In the genomic region with DNA sequence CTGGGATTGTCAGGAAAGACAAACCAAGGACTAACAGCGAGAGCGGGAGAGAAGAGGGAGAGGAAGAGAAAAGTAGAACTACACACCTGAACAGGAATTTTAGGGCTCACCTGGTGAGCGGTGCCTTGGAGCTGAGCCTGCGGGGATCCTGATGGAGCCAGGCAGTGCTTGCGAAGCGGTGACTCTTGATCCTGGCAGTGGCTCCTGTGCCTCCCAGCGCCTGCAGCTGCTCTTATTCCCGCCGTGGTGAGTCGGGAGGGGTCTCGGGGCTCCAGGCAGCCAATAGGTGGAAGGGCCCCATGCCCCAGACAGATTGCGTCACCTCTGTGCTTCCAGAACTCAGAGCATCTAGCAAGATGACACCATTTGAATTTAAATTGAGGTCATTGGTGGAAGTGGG, we compare ENCODE assay signal across 9 mouse cellular contexts. TPM values are rescaled to one million over a fixed set of nuclear protein-coding genes. Genes with fewer than 3 reads are reported as not detected.
DNase-seq lines count a peak whose midpoint lies in the region; ATAC-seq lines count a peak whose summit lies in the region.
"Had no signal": no experiment of that assay in that cellular context is flagged by ENCODE, and none has a peak within 500 bp of the region (broad histone marks: within the 10 kb centered on the region; RNA-seq: fewer than 3 reads in every experiment).

A gene (minus strand): TSS at position 256 of the 400 bp plus-strand sequence.

- WGBS in neural tube, embryonic 11.5 days, result 0% methylated on average over 12 of the region's 12 CpGs
- under 1% methylated on average over 12 of the region's 12 CpGs for WGBS in forebrain, embryonic 10.5 days
- under 1% methylated on average over 12 of the region's 12 CpGs for WGBS in kidney, embryonic 16.5 days

- no peaks in the 10 kb centered on the region for H3K36me3 ChIP-seq in neural tube, embryonic 11.5 days (ENCODE audit: control insufficient read depth, insufficient read depth, low read length)
- no peaks in the 10 kb centered on the region for H3K36me3 ChIP-seq in forebrain, embryonic 10.5 days (replicated peaks)
- no peaks in the 10 kb centered on the region for H3K36me3 ChIP-seq in kidney, embryonic 16.5 days (ENCODE audit: insufficient read depth, low read length)

- no peak within 1 kb of the TSS for H3K27ac ChIP-seq in neural tube, embryonic 11.5 days (ENCODE audit: low read depth, low read length)
- H3K27ac ChIP-seq in forebrain, embryonic 10.5 days, result no peak within 1 kb of the TSS
- H3K27ac ChIP-seq in kidney, embryonic 16.5 days (ENCODE audit: low read length), result no peak within 1 kb of the TSS

- 0 out of 2 replicates have a peak, but pooled peaks cover 5% of the 10 kb centered on the region for H3K4me1 ChIP-seq in neural tube, embryonic 11.5 days (ENCODE audit: control insufficient read depth, insufficient read depth, low read length)
- peaks cover 16% of the 10 kb centered on the region for H3K4me1 ChIP-seq in forebrain, embryonic 10.5 days
- H3K4me1 ChIP-seq in kidney, embryonic 16.5 days (ENCODE audit: insufficient read depth, low read length), result peaks cover 7% of the 10 kb centered on the region; the same call in 1 of the 2 replicates

- peak; percentile 53 for DNase-seq in neural tube, embryonic 11.5 days (ENCODE audit: low spot score)
- no peak for DNase-seq in neural tube, embryonic 10.5 days (ENCODE audit: extremely low spot score, low spot score)
- DNase-seq in cerebellum, adult 18-20 months, result peak; percentile 30 to 33
- peak; percentile 53 for DNase-seq in forebrain, embryonic 10.5 days (ENCODE audit: extremely low spot score, low spot score)
- DNase-seq in mesoderm, embryonic 11.5 days (ENCODE audit: low read depth, low spot score), result peak; percentile 58
- no peak for DNase-seq in urinary bladder, postnatal 14 days (ENCODE audit: low spot score)
- no peak for DNase-seq in ovary, postnatal 14 days (ENCODE audit: low spot score)

- no peaks in the 10 kb centered on the region for H3K27me3 ChIP-seq in neural tube, embryonic 11.5 days (ENCODE audit: control insufficient read depth, insufficient read depth, low read length)
- H3K27me3 ChIP-seq in forebrain, embryonic 10.5 days (ENCODE audit: poor library complexity, severe bottlenecking), result peaks cover 46% of the 10 kb centered on the region
- peaks cover 19% of the 10 kb centered on the region for H3K27me3 ChIP-seq in kidney, embryonic 16.5 days (ENCODE audit: insufficient read depth, low read length)

- no peaks in the 10 kb centered on the region for H3K9me3 ChIP-seq in neural tube, embryonic 11.5 days (ENCODE audit: control insufficient read depth, low read length)
- no peaks in the 10 kb centered on the region for H3K9me3 ChIP-seq in forebrain, embryonic 10.5 days
- no peaks in the 10 kb centered on the region for H3K9me3 ChIP-seq in kidney, embryonic 16.5 days (ENCODE audit: low read length)

- H3K4me3 ChIP-seq in neural tube, embryonic 11.5 days (ENCODE audit: low read depth, low read length), result peak within 1 kb of the TSS; percentile 33
- H3K4me3 ChIP-seq in forebrain, embryonic 10.5 days, result peak within 1 kb of the TSS; percentile 55
- H3K4me3 ChIP-seq in kidney, embryonic 16.5 days (ENCODE audit: low read length), result peak within 1 kb of the TSS; percentile 37
- H3K4me3 ChIP-seq: erythroblast, embryonic 14.5 days had no signal

- ATAC-seq in neural tube, embryonic 11.5 days (ENCODE audit: insufficient read depth, low FRiP score, low TSS enrichment), result peak; percentile 77
- peak; percentile 63; the same call in 1 of the 2 replicates for ATAC-seq in kidney, embryonic 16.5 days (ENCODE audit: low FRiP score, low TSS enrichment)

- peak within 1 kb of the TSS; percentile 23; the same call in 1 of the 2 replicates for H3K9ac ChIP-seq in neural tube, embryonic 11.5 days (ENCODE audit: low read length)
- H3K9ac ChIP-seq in kidney, embryonic 16.5 days (replicated peaks; ENCODE audit: low read length), result no peak within 1 kb of the TSS

- H3K4me2 ChIP-seq in neural tube, embryonic 11.5 days (ENCODE audit: low read depth), result peak within 1 kb of the TSS; percentile 84
- H3K4me2 ChIP-seq in kidney, embryonic 16.5 days (replicated peaks; ENCODE audit: low read depth, low read length), result peak within 1 kb of the TSS; percentile 82

RNA-seq across cellular contexts. Expression of the gene that starts here (rescaled TPM):
- polyA plus RNA-seq in neural tube, embryonic 11.5 days (2014; fragmentation: Nextera tagmentation; extraction: Ambion mirVana), result 4.0 and 4.2 TPM in 2 replicates
- polyA plus RNA-seq in forebrain, embryonic 10.5 days (2016; fragmentation: Nextera tagmentation; extraction: Ambion mirVana), result 3.1 and 4.0 TPM in 2 replicates
- polyA plus RNA-seq in kidney, embryonic 16.5 days (2015; fragmentation: Nextera tagmentation; extraction: Ambion mirVana), result 1.0 and 1.7 TPM in 2 replicates
- polyA plus RNA-seq: erythroblast, embryonic 14.5 days had no signal

Comparison
In these comparisons a context has a peak if more than half of its experiments do, and no peak if none do; other contexts are left out.
1. DNase-seq: peak in neural tube, embryonic 11.5 days (single experiment), cerebellum, adult 18-20 months (2 of 2), forebrain, embryonic 10.5 days (single experiment) and mesoderm, embryonic 11.5 days (single experiment); none in neural tube, embryonic 10.5 days (single experiment), urinary bladder, postnatal 14 days (single experiment) and ovary, postnatal 14 days (single experiment).
2. Peak in every context shown above with its lines, with median percentiles within 50 percentile points of each other: H3K4me3 ChIP-seq.